Mouse (Mus musculus): ENCODE data around the gene Kcnq2. TPM values are rescaled to one million over a fixed set of nuclear protein-coding genes. Genes with fewer than 3 reads are reported as not detected.

The Kcnq2 gene
- polyA plus RNA-seq, 1 experiment from 2014 or later: 1.5 TPM

DNA sequence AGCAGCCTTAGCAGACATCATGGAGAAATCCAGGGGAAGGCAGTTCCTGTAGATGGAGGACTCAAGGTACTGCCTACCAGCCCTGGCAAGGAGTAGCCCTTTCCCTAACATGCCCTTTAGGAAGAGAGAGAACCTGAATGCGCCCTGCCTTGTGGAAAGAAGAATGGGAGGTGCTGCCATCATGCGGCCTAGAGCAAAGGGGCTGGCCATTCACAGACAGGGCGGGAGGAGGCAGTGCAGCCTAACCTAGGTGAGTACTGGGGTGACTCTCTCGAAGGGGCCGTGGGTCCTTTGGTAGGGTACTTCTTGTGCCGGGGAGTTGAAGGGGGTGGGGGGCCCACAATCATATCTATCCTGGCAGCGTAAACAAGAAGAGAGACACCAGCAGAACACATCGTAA is 50.1 kb downstream of the Kcnq2 start:
- Histone ChIP-seq H3K9me3 (replicated peaks; ENCODE audit: control insufficient read depth, low read length) (no peaks in the 10 kb centered on the region), H3K27ac (replicated peaks; ENCODE audit: low read depth, low read length) (no peak overlapping the region), H3K27me3 (ENCODE audit: control insufficient read depth, insufficient read depth, low read length) (no peaks in the 10 kb centered on the region), H3K4me1 (ENCODE audit: control insufficient read depth, insufficient read depth, low read length) (no peaks in the 10 kb centered on the region), H3K9ac (replicated peaks; ENCODE audit: low read length) (no peak overlapping the region), H3K36me3 (replicated peaks; ENCODE audit: control insufficient read depth, insufficient read depth, low read depth, low read length) (no peaks in the 10 kb centered on the region), H3K4me2 (ENCODE audit: low read depth, low read length) (no peak overlapping the region), H3K4me3 (ENCODE audit: low read depth, low read length) (no peak overlapping the region)
- 72% methylated on average over 8 of the region's 8 CpGs for WGBS
- ATAC-seq (replicated peaks; ENCODE audit: insufficient number of reproducible peaks, low FRiP score, low TSS enrichment, low read depth) (no peak), DNase-seq (ENCODE audit: low spot score) (no peak)

DNA sequence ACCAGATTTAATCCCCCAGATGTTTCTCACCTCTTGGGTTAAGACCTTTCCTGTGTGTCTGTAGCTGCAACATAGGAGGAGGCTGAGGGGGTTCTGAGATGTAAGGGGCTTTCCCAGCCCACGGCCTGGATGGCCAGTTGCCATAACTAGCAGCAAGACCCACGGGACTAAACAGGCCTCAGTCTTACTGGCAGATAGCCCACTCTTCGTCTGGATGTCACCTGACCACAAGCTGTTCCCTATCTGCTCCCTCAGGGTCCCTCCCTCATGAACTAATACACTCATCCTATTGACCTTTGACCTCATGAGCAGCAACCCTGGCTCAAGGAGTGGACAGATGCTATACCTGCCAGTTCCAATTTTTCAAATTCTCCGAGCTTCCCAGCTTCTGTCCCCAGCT is 51.2 kb downstream of the Kcnq2 start:
- ATAC-seq (replicated peaks; ENCODE audit: insufficient number of reproducible peaks, low FRiP score, low TSS enrichment, low read depth) (no peak), DNase-seq (ENCODE audit: low spot score) (no peak)
- no peaks in the 10 kb centered on the region for H3K36me3 ChIP-seq (replicated peaks; ENCODE audit: control insufficient read depth, insufficient read depth, low read depth, low read length)
- H3K9me3 ChIP-seq (replicated peaks; ENCODE audit: control insufficient read depth, low read length): no peaks in the 10 kb centered on the region
- no peaks in the 10 kb centered on the region for H3K4me1 ChIP-seq (ENCODE audit: control insufficient read depth, insufficient read depth, low read length)
- no peaks in the 10 kb centered on the region for H3K27me3 ChIP-seq (ENCODE audit: control insufficient read depth, insufficient read depth, low read length)
- WGBS: 56% methylated on average over 4 of the region's 4 CpGs
- H3K27ac ChIP-seq (replicated peaks; ENCODE audit: low read depth, low read length): no peak overlapping the region
- H3K9ac ChIP-seq (replicated peaks; ENCODE audit: low read length): no peak overlapping the region
- no peak overlapping the region for H3K4me2 ChIP-seq (ENCODE audit: low read depth, low read length)
- no peak overlapping the region for H3K4me3 ChIP-seq (ENCODE audit: low read depth, low read length)

DNA sequence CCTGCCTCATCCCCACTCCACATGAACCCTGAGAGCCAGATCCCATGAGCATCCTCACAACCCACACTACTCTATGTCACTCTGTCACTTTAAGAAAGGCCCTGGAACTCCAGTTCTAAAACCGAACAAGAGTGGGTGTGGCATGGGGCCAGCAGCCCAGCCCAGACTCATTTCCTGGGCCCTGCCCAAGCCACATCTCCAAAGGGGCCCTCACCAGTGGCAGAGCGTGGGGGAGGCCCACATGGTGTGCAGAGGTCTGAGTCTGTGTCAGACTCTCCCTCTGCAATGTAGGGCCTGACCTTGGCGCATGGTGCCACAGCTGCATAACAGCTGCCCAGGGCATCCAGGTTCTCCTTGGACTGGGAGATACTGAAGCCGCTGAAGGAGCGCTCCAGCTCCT is 54.2 kb downstream of the Kcnq2 start:
- Histone ChIP-seq H3K9me3 (replicated peaks; ENCODE audit: control insufficient read depth, low read length) (no peaks in the 10 kb centered on the region), H3K4me2 (ENCODE audit: low read depth, low read length) (no peak overlapping the region), H3K27me3 (ENCODE audit: control insufficient read depth, insufficient read depth, low read length) (no peaks in the 10 kb centered on the region), H3K4me3 (ENCODE audit: low read depth, low read length) (no peak overlapping the region), H3K4me1 (ENCODE audit: control insufficient read depth, insufficient read depth, low read length) (no peaks in the 10 kb centered on the region), H3K27ac (replicated peaks; ENCODE audit: low read depth, low read length) (no peak overlapping the region), H3K9ac (replicated peaks; ENCODE audit: low read length) (no peak overlapping the region), H3K36me3 (replicated peaks; ENCODE audit: control insufficient read depth, insufficient read depth, low read depth, low read length) (no peaks in the 10 kb centered on the region)
- WGBS: 66% methylated on average over 5 of the region's 5 CpGs
- DNase-seq (ENCODE audit: low spot score) (no peak), ATAC-seq (replicated peaks; ENCODE audit: insufficient number of reproducible peaks, low FRiP score, low TSS enrichment, low read depth) (no peak)

DNA sequence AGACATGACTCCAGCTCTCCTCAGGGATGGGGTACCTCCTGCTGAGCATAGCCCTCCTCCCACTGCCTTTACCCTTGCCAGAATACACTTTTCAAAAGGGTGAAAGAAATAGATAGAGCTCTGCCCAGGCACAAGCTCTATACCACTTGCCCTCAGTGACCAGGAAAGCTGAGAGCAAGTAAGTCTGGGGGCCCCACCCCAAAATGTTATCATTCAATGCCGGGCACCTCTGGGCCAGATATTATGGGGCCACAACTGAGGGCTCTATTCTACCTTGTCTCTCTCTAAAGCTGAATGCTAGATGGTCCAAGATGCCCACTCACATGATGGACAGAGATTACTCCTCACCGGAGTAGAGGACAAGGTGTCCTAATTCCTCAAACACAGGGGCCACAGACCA is 55.6 kb downstream of the Kcnq2 start:
- Histone ChIP-seq H3K9me3 (replicated peaks; ENCODE audit: control insufficient read depth, low read length) (no peaks in the 10 kb centered on the region), H3K4me2 (ENCODE audit: low read depth, low read length) (no peak overlapping the region), H3K4me1 (ENCODE audit: control insufficient read depth, insufficient read depth, low read length) (no peaks in the 10 kb centered on the region), H3K27ac (replicated peaks; ENCODE audit: low read depth, low read length) (no peak overlapping the region), H3K36me3 (replicated peaks; ENCODE audit: control insufficient read depth, insufficient read depth, low read depth, low read length) (no peaks in the 10 kb centered on the region), H3K9ac (replicated peaks; ENCODE audit: low read length) (no peak overlapping the region), H3K27me3 (ENCODE audit: control insufficient read depth, insufficient read depth, low read length) (no peaks in the 10 kb centered on the region), H3K4me3 (ENCODE audit: low read depth, low read length) (no peak overlapping the region)
- WGBS: 88% methylated on average over 2 of the region's 2 CpGs
- ATAC-seq (replicated peaks; ENCODE audit: insufficient number of reproducible peaks, low FRiP score, low TSS enrichment, low read depth): no peak
- no peak for DNase-seq (ENCODE audit: low spot score)

DNA sequence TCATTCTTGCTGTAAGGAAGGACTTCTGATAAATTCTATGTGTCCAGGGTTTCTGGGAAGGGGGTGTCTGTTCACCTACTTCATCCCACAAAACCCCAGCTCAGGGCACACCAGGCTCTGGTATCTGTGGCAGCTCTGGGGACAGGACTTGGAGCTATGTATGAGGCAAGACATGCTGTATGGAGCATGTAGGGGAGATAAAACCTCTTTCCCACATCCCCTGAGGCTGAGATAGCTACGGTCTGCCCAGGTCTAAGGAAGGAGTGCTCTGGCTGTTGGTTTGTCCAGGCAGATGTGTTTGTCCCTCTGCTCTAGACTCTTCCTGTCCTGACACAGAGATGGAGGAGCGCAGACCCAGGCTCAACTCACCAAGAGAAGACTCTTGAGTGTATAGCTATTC is 56.2 kb downstream of the Kcnq2 start:
- no peak for ATAC-seq (replicated peaks; ENCODE audit: insufficient number of reproducible peaks, low FRiP score, low TSS enrichment, low read depth)
- Histone ChIP-seq H3K9me3 (replicated peaks; ENCODE audit: control insufficient read depth, low read length) (no peaks in the 10 kb centered on the region), H3K9ac (replicated peaks; ENCODE audit: low read length) (no peak overlapping the region), H3K36me3 (replicated peaks; ENCODE audit: control insufficient read depth, insufficient read depth, low read depth, low read length) (no peaks in the 10 kb centered on the region), H3K4me2 (ENCODE audit: low read depth, low read length) (no peak overlapping the region), H3K4me3 (ENCODE audit: low read depth, low read length) (no peak overlapping the region), H3K27me3 (ENCODE audit: control insufficient read depth, insufficient read depth, low read length) (no peaks in the 10 kb centered on the region), H3K27ac (replicated peaks; ENCODE audit: low read depth, low read length) (no peak overlapping the region), H3K4me1 (ENCODE audit: control insufficient read depth, insufficient read depth, low read length) (no peaks in the 10 kb centered on the region)
- 86% methylated on average over 2 of the region's 2 CpGs for WGBS
- DNase-seq (ENCODE audit: low spot score): no peak

DNA sequence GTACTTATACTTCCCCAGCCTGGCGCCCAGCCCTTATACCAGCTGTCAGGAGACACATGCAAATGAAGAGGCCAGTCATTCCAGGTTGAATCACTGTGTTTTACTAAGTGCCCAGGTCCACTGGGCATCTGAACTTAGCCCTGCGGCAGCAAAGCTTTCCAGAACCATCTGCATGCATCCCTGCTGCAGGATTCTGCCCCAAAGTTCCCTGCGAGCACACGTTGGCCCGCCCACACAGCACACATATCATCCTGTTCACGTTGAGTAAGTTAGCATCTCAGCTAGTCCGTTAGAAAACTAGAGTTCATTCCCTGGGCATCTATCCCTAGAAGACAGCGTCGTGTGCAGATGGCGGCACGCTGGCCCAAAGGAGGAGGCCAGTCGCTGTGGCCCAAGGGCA is 59.6 kb downstream of the Kcnq2 start:
- no peaks in the 10 kb centered on the region for H3K36me3 ChIP-seq (replicated peaks; ENCODE audit: control insufficient read depth, insufficient read depth, low read depth, low read length)
- H3K9me3 ChIP-seq (replicated peaks; ENCODE audit: control insufficient read depth, low read length): no peaks in the 10 kb centered on the region
- no peak overlapping the region for H3K27ac ChIP-seq (replicated peaks; ENCODE audit: low read depth, low read length)
- 86% methylated on average over 12 of the region's 12 CpGs for WGBS
- H3K4me2 ChIP-seq (ENCODE audit: low read depth, low read length): no peak overlapping the region
- H3K9ac ChIP-seq (replicated peaks; ENCODE audit: low read length): no peak overlapping the region
- DNase-seq (ENCODE audit: low spot score): no peak
- no peak for ATAC-seq (replicated peaks; ENCODE audit: insufficient number of reproducible peaks, low FRiP score, low TSS enrichment, low read depth)
- H3K4me1 ChIP-seq (ENCODE audit: control insufficient read depth, insufficient read depth, low read length): no peaks in the 10 kb centered on the region
- no peak overlapping the region for H3K4me3 ChIP-seq (ENCODE audit: low read depth, low read length)
- H3K27me3 ChIP-seq (ENCODE audit: control insufficient read depth, insufficient read depth, low read length): no peaks in the 10 kb centered on the region

- H3K9me3 ChIP-seq (replicated peaks; ENCODE audit: control insufficient read depth, low read length): no peaks in the 10 kb centered on the region
- no peak overlapping the region for H3K27ac ChIP-seq (replicated peaks; ENCODE audit: low read depth, low read length)
- no peak overlapping the region for H3K4me3 ChIP-seq (ENCODE audit: low read depth, low read length)
- H3K4me2 ChIP-seq (ENCODE audit: low read depth, low read length): no peak overlapping the region
- H3K36me3 ChIP-seq (replicated peaks; ENCODE audit: control insufficient read depth, insufficient read depth, low read depth, low read length): no peaks in the 10 kb centered on the region
- 0% methylated on average over 1 of the region's 1 CpGs for WGBS
- no peaks in the 10 kb centered on the region for H3K4me1 ChIP-seq (ENCODE audit: control insufficient read depth, insufficient read depth, low read length)
- no peak overlapping the region for H3K9ac ChIP-seq (replicated peaks; ENCODE audit: low read length)
- H3K27me3 ChIP-seq (ENCODE audit: control insufficient read depth, insufficient read depth, low read length): no peaks in the 10 kb centered on the region
- DNase-seq (ENCODE audit: low spot score) (no peak), ATAC-seq (replicated peaks; ENCODE audit: insufficient number of reproducible peaks, low FRiP score, low TSS enrichment, low read depth) (no peak)
Observed at GRCm38 (mm10) chr2:181072403-181072714, 62.7 kb downstream of the Kcnq2 start.

GRCm38 (mm10) chr2:181071706-181072402 is 63.2 kb downstream of the Kcnq2 start:
- no peaks in the 10 kb centered on the region for H3K27me3 ChIP-seq (ENCODE audit: control insufficient read depth, insufficient read depth, low read length)
- ATAC-seq (replicated peaks; ENCODE audit: insufficient number of reproducible peaks, low FRiP score, low TSS enrichment, low read depth) (peak; percentile 54; the same call in 1 of the 2 replicates), DNase-seq (ENCODE audit: low spot score) (peak; percentile 85)
- WGBS: 61% methylated on average over 7 of the region's 7 CpGs
- H3K27ac ChIP-seq (replicated peaks; ENCODE audit: low read depth, low read length): no peak overlapping the region
- no peak overlapping the region for H3K4me2 ChIP-seq (ENCODE audit: low read depth, low read length)
- H3K4me3 ChIP-seq (ENCODE audit: low read depth, low read length): no peak overlapping the region
- no peaks in the 10 kb centered on the region for H3K4me1 ChIP-seq (ENCODE audit: control insufficient read depth, insufficient read depth, low read length)
- no peaks in the 10 kb centered on the region for H3K36me3 ChIP-seq (replicated peaks; ENCODE audit: control insufficient read depth, insufficient read depth, low read depth, low read length)
- no peak overlapping the region for H3K9ac ChIP-seq (replicated peaks; ENCODE audit: low read length)
- no peaks in the 10 kb centered on the region for H3K9me3 ChIP-seq (replicated peaks; ENCODE audit: control insufficient read depth, low read length)

All from embryonic facial prominence, embryonic 11.5 days (tissue).